Mouse (Mus musculus) testis, postnatal 14 days (tissue): ENCODE measurements around the gene Stk11ip.

Source experiments
- DNase-seq: peaks from one replicate; pipeline ENCODE4 v3.0.0; 2021; ENCODE audit warnings: low spot score

The Stk11ip gene

DNA sequence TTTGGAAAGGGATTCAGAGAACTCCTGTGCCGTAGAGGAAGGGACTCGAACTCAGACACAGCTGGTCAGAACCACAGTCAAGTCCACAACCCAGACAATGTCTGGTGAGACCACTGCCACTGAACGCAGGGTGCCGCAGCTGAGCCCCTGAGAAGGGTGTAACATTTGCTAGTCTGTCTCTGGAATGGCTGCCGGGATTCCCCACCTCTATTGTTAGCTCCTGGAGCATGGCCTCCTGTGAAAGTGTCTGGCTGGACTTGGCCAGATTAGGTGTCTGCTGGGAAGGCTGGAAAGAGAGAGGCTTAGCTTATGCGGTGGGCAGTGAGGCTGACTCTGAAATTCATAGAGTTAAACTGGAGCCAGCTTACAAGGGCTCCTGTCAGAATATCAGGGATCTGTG is 49.1 kb downstream of the Stk11ip start:
- no peak for DNase-seq

DNA sequence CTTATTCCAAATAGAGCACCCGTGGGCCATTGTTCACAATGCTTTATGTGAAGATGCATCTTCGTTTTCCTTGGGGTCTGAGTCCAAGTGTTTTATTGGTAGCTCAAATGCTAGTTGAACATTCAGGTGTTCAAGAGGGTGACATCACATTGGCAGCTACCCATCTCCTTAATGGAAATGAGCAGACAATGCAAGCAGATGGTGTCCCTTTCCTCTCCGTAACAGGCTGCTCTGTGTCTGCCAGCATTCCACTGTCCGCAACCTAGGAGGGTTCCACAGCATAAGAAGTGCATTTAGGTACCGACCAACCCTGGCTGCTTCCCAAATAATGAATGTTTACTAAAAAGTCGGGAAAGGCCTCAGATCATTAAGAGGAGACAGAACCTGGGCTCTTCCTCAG is 51.4 kb downstream of the Stk11ip start:
- DNase-seq, result no peak

- DNase-seq, result no peak
Measured at GRCm38 (mm10) chr1:75573715-75574114, 52.4 kb downstream of the Stk11ip start.

DNA sequence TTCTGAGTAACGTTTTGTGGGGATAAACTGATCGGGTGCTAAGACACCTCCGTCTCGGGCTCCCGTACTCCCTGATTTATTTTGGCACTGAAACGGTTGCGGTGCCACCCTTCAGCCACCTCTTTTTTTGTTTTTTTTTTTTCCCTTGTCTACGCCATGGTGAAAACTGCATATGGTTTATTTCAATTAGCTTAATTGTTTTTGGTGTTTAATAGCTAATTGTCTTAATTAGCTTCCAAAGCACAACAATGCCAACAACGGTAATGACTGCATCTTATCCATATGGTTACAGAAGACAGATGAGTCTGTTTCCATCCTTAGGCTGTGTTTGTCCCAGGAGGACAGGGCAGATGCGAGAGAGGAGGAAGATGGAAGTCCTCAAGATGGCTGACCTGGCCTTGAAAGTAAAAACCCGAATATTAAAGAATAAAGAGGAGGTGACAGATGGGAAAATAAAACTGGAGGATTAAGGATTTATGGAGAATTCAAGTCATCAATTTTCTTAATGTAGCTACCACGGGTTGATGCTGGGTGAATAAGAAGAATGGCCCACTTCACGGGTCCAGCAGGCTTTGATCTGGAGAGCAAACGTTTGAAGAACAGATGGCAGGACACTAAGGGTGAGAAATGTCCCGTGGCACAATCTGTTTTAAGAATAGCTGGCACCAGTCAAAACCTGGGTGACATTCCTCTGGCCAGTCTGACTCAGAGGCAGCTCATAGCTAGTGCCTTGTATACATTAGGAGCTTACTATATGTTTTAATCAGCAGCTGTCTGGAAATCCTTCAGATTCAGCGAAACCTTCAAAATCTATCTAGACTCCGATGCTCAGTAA is 53.4 kb downstream of the Stk11ip start:
- DNase-seq, result no peak

DNA sequence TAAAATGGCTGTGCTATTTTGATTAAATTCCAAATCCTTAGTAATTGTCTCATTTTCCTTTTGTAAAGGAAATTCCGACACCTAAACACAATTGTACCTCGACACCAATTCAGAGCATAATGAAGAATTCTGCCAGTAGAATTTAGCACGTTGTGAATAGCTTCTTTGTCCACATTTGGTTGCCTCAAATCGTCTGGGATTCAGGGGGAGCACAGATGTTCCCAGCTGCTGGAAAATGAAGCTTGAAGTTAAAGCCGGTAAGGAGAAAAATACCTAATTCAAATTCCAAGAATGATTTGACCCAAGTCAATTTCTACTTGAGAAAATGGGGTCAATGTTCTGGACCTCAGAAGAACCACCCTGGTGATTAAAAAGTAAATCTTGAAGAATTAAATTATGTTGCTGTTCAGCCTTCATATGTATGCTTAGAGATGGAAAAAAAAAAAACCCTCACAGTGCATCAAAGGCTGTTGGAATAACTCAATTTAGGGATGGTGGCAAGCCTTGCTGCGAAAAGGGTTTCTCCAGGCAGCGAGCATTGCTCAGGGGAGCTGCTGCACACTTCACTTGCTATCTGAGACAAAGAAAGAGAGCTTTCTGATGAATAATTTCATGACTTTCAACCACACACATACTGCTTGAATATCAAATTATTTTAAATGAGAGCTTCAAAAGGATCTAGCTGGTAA is 60.8 kb downstream of the Stk11ip start:
- DNase-seq, result no peak

DNA sequence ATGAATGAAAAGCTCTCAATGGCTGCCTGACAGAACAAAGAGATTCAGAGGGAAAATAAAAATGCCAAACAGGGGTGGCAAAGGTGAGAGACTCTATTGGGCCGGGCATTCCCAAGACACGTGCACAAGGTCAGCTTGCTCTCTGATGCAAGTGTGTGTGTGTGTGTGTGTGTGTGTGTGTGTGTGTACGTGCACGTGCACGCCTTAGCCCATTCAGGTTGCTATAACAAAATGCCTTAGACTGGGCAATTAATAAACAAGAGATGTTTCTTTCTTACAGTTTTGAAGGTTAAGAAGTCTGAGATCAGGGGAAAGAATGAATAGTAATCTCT is 61.3 kb downstream of the Stk11ip start:
- DNase-seq, result no peak

DNA sequence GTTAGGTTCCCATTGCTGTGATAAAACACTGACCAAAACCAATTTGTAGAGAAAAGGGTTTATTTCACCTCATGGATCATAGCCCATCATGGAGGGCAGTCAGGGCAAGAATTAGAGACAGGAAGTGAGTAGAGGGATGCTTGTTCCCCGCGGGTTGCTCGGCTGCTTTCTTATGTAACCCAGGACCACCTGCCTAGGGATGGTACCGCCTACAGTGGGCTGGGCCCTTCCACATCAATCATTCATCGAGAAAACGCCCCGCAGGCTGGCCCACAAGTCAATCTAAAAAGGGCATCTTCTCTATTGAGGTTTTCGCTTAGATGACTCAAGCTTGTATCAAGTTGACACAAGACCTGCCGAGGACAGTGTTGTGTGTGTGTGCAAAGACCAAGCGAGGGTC is 61.7 kb downstream of the Stk11ip start:
- DNase-seq, result no peak

- no peak for DNase-seq
Measured at GRCm38 (mm10) chr1:75586791-75587190, 65.5 kb downstream of the Stk11ip start.
